Mouse (Mus musculus): ENCODE measurements around the gene Dnttip1.

DNA sequence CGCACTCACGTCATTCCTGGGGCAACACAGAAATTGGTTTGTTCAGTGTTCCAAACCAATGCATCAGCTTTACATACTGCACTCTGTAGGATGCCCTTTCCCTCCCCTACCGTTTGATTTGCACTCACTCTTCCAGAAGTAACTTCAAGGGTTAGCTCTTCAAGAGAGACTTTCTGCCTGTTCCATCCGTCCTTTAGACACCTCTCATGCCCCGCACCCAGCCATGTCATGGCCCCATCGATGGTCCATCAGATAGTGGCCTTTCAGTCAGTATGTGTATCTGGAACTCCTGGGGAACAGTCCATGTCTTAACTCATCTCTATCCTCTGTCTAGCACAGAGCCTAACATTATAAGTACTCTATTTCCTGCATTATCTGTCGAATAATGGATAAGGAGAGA is 16.8 kb downstream of the Dnttip1 start:
- TF ChIP-seq CTCF (IDR thresholded peaks at IDR 0.05; ENCODE audit: borderline replicate concordance, insufficient read depth, low read length), result no peak
- TF ChIP-seq POLR2A (IDR thresholded peaks at IDR 0.05; ENCODE audit: low read depth, low read length), result no peak
